Mouse (Mus musculus) kidney, postnatal 0 days (tissue): ENCODE measurements around the gene Evi2b. TPM values are rescaled to one million over a fixed set of nuclear protein-coding genes. Genes with fewer than 3 reads are reported as not detected.

ENCODE experiments used
- ATAC-seq: fragments of 200-750 bp; cut with Nextera tagmentation; replicated peaks from 2 replicates; pipeline ENCODE4 v1.8.0; 2017; ENCODE audit warnings: low read depth, moderate number of reproducible peaks, moderate TSS enrichment, moderate library complexity; ENCODE audit not compliant: low FRiP score
- DNase-seq: peaks from one replicate; pipeline ENCODE4 v3.0.0-alpha.2; 2016; ENCODE audit warnings: low spot score
- H3K27ac ChIP-seq: fragments of 300-500 bp; sonication (generic); 2 replicates; pipeline ENCODE4 v1.5.1; 2014; ENCODE audit warnings: mild to moderate bottlenecking
- H3K27me3 ChIP-seq: fragments of 300-500 bp; sonication (generic); 2 replicates; pipeline ENCODE4 v1.6.1; 2014; ENCODE audit warnings: low read length, mixed read lengths; ENCODE audit not compliant: insufficient read depth
- H3K36me3 ChIP-seq: fragments of 300-500 bp; sonication (generic); 2 replicates; pipeline ENCODE4 v1.6.1; 2014; ENCODE audit warnings: low read length, mixed read lengths; ENCODE audit not compliant: insufficient read depth
- H3K4me1 ChIP-seq: fragments of 300-500 bp; sonication (generic); replicated peaks from 2 replicates; pipeline ENCODE4 v1.6.1; 2014; ENCODE audit warnings: antibody characterized with exemption, low read length, mixed read lengths; ENCODE audit not compliant: insufficient read depth
- H3K4me2 ChIP-seq: fragments of 300-500 bp; sonication (generic); 2 replicates; pipeline ENCODE4 v1.6.1; 2014; ENCODE audit warnings: mild to moderate bottlenecking, low read length, moderate library complexity, mixed read lengths
- H3K4me3 ChIP-seq: fragments of 300-500 bp; sonication (generic); replicated peaks from 2 replicates; pipeline ENCODE4 v1.5.1; 2014; ENCODE audit warnings: low read depth, low read length
- H3K9ac ChIP-seq: fragments of 300-500 bp; sonication (generic); 2 replicates; pipeline ENCODE4 v1.6.1; 2014; ENCODE audit warnings: low read depth, low read length
- H3K9me3 ChIP-seq: fragments of 300-500 bp; sonication (generic); replicated peaks from 2 replicates; pipeline ENCODE4 v1.6.1; 2016; ENCODE audit warnings: low read length, inconsistent platforms, mixed read lengths
- CTCF ChIP-seq: IDR thresholded peaks from 2 replicates; pipeline ENCODE4 v1.5.1; 2016; ENCODE audit warnings: antibody characterized with exemption, low read depth, mild to moderate bottlenecking, moderate library complexity
- WGBS: fragments of 180-500 bp; shearing (Covaris S2); extraction: QIAGEN DNeasy Blood & Tissue Kit; methylation state at CpG from one replicate; pipeline ENCODE4 v1.1.7; 2014; 5-methylcytosine and 5-hydroxymethylcytosine counted together
- polyA plus RNA-seq: library from polyadenylated mRNA; unstranded; fragments of >200 nt; fragmentation: Nextera tagmentation; extraction: Ambion mirVana; gene quantifications from 2 replicates; pipeline ENCODE4 v1.2.1, GENCODE M21; 2015

The Evi2b gene
- polyA plus RNA-seq, 1 experiment from 2014 or later, result 0.82 TPM

- H3K27ac ChIP-seq, result peak overlapping the region; percentile 60
- ATAC-seq, result no peak
- WGBS, result 64% methylated on average over 15 of the region's 15 CpGs
Observed at GRCm38 (mm10) chr11:79527015-79527738, 3.6 kb upstream of the Evi2b start.

GRCm38 (mm10) chr11:79526549-79526948 lies 3.0 kb upstream of the Evi2b start:
- 90% methylated on average over 3 of the region's 3 CpGs for WGBS
- no peak for ATAC-seq

More at GRCm38 (mm10) chr11:79527015-79527738, 3.6 kb upstream of the Evi2b start:
- Histone ChIP-seq H3K4me2 (no peak overlapping the region), H3K36me3 (peaks cover 12% of the 10 kb centered on the region; the same call in 1 of the 2 replicates), H3K4me3 (no peak overlapping the region), H3K9me3 (no peaks in the 10 kb centered on the region), H3K9ac (no peak overlapping the region), H3K4me1 (0 out of 2 replicates have a peak, but pooled peaks cover 4% of the 10 kb centered on the region), H3K27me3 (no peaks in the 10 kb centered on the region)
- no peak for DNase-seq
- TF ChIP-seq CTCF, result no peak

GRCm38 (mm10) chr11:79524310-79524575 lies 681 bp upstream of the Evi2b start:
- Histone ChIP-seq H3K9ac (no peak overlapping the region), H3K27ac (no peak overlapping the region), H3K4me2 (no peak overlapping the region), H3K36me3 (peaks cover 9% of the 10 kb centered on the region; the same call in 1 of the 2 replicates), H3K9me3 (no peaks in the 10 kb centered on the region), H3K27me3 (no peaks in the 10 kb centered on the region), H3K4me3 (no peak overlapping the region), H3K4me1 (0 out of 2 replicates have a peak, but pooled peaks cover 4% of the 10 kb centered on the region)
- no peak for TF ChIP-seq CTCF
- ATAC-seq (no peak), DNase-seq (peak; percentile 46)
- 41% methylated on average over 1 of the region's 1 CpGs for WGBS

More at GRCm38 (mm10) chr11:79526549-79526948, 3.0 kb upstream of the Evi2b start:
- no peak overlapping the region for H3K9ac ChIP-seq
- H3K27me3 ChIP-seq, result no peaks in the 10 kb centered on the region
- H3K4me2 ChIP-seq, result no peak overlapping the region
- DNase-seq, result no peak
- 0 out of 2 replicates have a peak, but pooled peaks cover 4% of the 10 kb centered on the region for H3K4me1 ChIP-seq
- no peak overlapping the region for H3K4me3 ChIP-seq
- TF ChIP-seq CTCF, result no peak
- no peaks in the 10 kb centered on the region for H3K9me3 ChIP-seq
- no peak overlapping the region for H3K27ac ChIP-seq
- peaks cover 12% of the 10 kb centered on the region; the same call in 1 of the 2 replicates for H3K36me3 ChIP-seq

- ATAC-seq, result no peak
- no peak for TF ChIP-seq CTCF
- no peak overlapping the region for H3K9ac ChIP-seq
- no peak overlapping the region for H3K4me2 ChIP-seq
- no peak overlapping the region for H3K4me3 ChIP-seq
- peaks cover 4% of the 10 kb centered on the region; the same call in 1 of the 2 replicates for H3K36me3 ChIP-seq
- H3K9me3 ChIP-seq, result no peaks in the 10 kb centered on the region
- no peaks in the 10 kb centered on the region for H3K27me3 ChIP-seq
- WGBS, result 80% methylated on average over 1 of the region's 1 CpGs
- DNase-seq, result no peak
- H3K4me1 ChIP-seq, result 0 out of 2 replicates have a peak, but pooled peaks cover 4% of the 10 kb centered on the region
- H3K27ac ChIP-seq, result no peak overlapping the region
Observed at GRCm38 (mm10) chr11:79522944-79523343, 618 bp downstream of the Evi2b start.

- Histone ChIP-seq H3K27ac (no peak overlapping the region), H3K4me3 (no peak overlapping the region)
- no peak for ATAC-seq
Observed at GRCm38 (mm10) chr11:79521930-79522329, 1.6 kb downstream of the Evi2b start.

GRCm38 (mm10) chr11:79520772-79521171 lies 2.8 kb downstream of the Evi2b start:
- Histone ChIP-seq H3K4me2 (no peak overlapping the region), H3K27me3 (no peaks in the 10 kb centered on the region), H3K27ac (no peak overlapping the region), H3K4me1 (no peaks in the 10 kb centered on the region), H3K4me3 (no peak overlapping the region), H3K36me3 (no peaks in the 10 kb centered on the region), H3K9me3 (no peaks in the 10 kb centered on the region), H3K9ac (no peak overlapping the region)
- DNase-seq, result no peak
- ATAC-seq, result no peak
- TF ChIP-seq CTCF, result no peak

More at GRCm38 (mm10) chr11:79521930-79522329, 1.6 kb downstream of the Evi2b start:
- Histone ChIP-seq H3K9ac (no peak overlapping the region), H3K27me3 (no peaks in the 10 kb centered on the region), H3K9me3 (no peaks in the 10 kb centered on the region), H3K36me3 (0 out of 2 replicates have a peak, but pooled peaks cover under 1% of the 10 kb centered on the region), H3K4me2 (no peak overlapping the region), H3K4me1 (0 out of 2 replicates have a peak, but pooled peaks cover under 1% of the 10 kb centered on the region)
- DNase-seq, result no peak
- no peak for TF ChIP-seq CTCF
